Mouse (Mus musculus) left cerebral cortex, postnatal 36 days (tissue): ENCODE results near the gene Dcaf1. TPM values are rescaled to one million over a fixed set of nuclear protein-coding genes. Genes with fewer than 3 reads are reported as not detected.

Experiments used
- DNase-seq, 2 experiments: peaks; one replicate each; pipeline ENCODE4 v3.0.0; 2021 to 2022; ENCODE audit warnings: low spot score in 2 of 2, mixed read lengths in 1 of 2
- intact Hi-C: fragments of 180-260 bp; cut with DNase I; formaldehyde crosslinking; loops from one replicate; pipeline ENCODE4 v1.15.1; 2025
- total RNA-seq, 2 experiments: library from RNA; stranded (reverse); gene quantifications; 2 replicates each; pipeline ENCODE4 v1.2.3; 2021

The Dcaf1 gene
- total RNA-seq, 2 experiments from 2014 or later: 31.0 to 33.5 TPM

DNA sequence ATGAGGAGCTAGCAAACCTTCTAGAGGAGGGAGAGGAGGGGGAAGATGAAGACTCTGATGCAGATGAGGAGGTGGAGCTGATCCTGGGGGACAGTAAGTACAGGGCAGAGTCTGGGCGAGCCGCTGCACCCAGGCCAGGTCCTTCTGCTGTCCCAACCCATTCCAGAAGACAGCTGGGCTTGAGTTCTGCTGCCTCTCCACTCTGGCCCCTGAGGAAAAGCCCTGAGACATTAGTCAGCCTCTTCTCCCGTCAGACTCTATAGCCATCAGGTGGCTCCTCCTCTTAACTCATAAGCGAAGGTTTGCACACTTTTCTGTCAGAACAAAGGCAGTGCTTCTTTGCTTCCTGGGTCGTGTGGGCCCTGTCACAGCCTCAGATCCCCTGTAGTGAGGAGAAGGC, 52.5 kb downstream of the Dcaf1 start:
- DNase-seq: no peak
- intact Hi-C loops: no loop called here

DNA sequence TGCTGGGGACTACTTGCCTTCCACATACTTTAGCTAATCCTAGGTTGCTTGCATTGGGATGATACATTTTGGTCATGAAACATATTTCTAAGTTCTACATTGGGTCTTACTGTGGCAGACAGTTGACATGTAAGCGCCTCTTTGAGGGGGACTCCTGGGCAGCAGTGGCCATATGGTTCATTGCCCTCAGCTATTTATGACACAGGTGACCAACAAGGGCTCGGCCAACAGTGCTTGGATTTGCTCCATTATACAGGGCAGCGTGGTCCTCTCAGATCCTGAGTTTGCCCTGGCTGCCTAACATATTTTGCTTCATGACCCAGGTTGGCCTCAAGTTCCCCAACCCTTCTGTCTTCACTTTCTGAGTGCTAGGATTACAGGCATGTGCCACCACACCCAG, 55.0 kb downstream of the Dcaf1 start:
- no peak for DNase-seq
- intact Hi-C loops: no loop called here

DNA sequence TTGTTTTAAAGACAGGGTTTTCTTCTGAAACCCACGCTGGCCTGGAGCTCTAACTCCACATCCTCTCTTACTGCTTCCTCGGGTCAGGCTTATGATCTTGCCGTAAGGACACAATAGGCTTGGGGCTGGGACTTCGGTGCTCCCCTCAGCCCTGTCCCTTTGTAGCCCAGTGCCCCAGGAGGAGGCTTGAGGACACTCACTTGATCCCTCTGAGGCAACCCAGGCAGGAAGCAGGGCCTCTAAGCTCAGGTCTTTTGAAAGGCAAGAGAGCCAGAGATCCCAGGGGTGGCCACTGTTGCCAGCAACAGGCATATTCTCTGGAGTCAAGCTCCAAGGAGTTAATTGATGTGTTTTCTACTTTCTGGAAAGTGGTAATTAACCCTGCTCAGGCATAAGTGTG, 57.8 kb downstream of the Dcaf1 start:
- no peak for DNase-seq
- intact Hi-C loops: no loop called here

DNA sequence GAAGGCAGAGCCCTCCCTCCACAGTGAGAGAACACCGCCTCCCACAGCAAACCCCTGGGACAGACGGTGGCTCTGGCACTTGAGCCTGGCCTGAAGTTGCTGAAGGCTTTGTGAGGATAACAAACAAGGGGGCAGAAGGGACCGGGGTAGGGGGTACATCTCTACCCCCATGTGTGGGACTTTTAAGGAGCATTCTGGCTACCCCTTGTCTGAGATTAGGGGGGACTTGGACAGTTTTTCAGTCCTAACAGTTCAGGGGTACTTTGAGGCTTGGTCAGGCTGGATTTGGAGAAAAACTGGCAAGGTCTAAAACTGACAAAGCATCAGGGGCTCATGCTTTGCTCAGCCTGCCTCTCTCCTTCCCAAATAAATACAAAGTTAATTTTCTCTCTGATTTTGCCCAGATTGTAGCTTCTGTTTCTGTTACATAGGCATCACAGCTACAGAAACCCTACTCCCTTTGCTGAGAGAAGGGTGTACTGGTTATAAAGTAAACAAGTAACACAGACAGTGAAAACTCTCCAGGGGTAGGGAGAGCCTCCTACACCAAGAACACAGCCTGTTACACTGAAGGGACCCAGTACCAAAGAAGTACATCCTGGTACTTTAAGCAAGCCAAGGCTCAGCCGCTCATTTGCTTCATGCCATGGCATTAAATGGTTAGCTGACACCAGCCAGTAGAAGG, 59.5 kb downstream of the Dcaf1 start:
- peak in 1 of 2 experiments; percentile 4 for DNase-seq
- intact Hi-C loops: no loop called here

DNA sequence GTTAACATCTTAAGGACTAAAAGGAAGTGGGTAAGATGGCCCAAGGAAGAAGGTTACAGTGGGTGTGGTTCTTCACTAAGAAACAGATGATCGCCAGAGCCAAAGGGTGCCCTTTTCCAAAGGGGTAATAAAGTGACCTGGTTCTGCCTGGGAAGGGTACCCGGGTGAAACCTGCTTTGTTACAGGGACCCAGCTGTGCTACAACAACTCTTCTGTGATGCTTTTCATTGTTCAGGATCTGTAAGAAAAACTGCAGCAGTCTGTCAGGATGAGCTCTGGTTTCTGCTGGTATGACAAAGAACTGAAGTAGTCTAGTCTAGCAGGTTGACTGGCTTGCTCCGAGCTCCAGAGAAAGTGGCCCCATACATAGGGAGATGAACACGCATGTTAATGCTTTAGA, 60.5 kb downstream of the Dcaf1 start:
- intact Hi-C loops: no loop called here

DNA sequence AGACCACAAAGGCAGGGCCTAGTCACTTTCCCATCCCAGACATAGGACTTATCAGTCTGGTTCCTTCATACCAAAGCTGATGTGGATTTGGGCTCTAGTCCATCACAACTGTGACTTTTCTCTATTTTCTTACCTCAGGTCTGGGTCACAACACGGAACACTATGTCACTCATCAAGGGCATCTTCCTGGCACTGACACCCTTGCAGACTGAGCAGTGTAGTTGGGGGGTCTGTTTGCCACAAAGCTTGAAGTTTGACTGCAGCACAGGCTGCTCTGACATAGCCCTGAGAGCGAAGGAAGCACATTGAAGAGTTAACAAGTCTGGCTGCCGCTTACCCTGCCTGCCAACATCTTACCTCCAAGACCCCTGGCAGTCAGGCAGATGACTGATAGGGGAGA, 61.4 kb downstream of the Dcaf1 start:
- intact Hi-C loops: no loop called here
- peak in 1 of 2 experiments; percentile 4 for DNase-seq

More for the DNA sequence above, 60.5 kb downstream of the Dcaf1 start:
- DNase-seq: no peak

DNA sequence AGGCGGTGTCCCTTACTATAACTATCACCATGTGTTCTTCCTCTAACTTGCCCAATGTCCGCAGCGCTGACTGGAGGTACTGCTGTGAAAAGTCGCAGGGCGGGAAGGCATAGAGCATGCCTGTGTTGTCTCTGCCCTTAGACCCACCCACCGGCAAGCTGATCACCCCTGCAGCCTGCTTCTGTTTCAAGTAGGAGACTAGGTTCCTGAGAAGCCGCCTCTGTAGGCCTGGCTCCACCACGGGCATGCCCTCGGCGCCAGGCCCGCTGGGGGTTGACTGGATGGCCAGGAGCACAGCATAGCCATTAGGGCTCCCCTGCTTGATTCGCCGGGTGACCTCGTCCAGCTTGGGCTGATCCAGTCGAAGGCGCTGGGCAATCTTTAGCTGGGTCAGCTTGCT, 62.6 kb downstream of the Dcaf1 start:
- intact Hi-C loops: no loop called here
- DNase-seq: peak in 1 of 2 experiments; percentile 18

DNA sequence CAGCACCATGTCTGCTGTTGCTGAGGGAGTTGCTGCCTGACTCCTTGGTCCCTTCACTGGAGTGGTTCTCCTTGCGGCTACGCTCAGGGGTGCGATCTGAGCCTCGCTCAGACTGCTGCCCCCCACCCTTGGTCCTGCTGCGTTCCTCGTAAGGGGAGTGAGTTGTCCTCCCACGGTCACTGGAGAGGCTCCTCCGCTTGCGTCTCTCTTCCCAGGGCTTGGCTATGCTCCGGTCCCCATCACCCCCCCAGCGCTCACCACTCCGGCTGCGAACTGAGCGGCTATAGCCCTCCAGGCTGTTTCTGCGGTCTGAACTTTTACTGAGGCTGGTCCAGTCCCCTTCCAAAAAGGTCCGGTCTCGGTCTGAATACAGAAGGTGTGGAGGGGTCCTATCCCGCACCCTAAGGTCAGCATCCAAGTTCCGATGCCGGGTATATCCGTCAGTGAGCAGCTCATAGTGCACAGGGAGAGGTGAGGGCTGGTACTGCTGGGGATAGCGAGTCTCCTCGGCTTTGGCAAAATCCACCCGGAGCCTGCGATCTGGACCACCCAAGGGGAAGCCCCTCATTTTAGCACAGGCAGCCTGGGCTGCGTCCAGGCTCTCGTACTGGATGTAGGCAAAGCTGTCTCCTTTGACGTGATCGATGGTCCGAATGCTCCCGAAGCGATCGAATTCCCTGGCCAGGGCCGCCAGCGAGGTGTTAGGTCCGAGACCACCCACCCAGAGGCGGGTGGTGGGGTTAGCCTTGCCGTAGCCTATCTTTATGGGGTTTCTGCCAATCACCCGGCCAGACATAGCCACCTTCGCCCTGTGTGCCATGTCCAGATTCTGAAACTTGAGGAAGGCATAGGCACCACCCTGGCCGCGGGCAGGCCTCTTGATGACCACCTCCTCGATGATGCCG, 63.6 kb downstream of the Dcaf1 start:
- DNase-seq: peak in 1 of 2 experiments; percentile 40
- intact Hi-C loops: loop anchor here (5.0 kb wide), 2 partner anchors 203 to 407 kb away; no protein-coding TSS in a partner anchor

DNA sequence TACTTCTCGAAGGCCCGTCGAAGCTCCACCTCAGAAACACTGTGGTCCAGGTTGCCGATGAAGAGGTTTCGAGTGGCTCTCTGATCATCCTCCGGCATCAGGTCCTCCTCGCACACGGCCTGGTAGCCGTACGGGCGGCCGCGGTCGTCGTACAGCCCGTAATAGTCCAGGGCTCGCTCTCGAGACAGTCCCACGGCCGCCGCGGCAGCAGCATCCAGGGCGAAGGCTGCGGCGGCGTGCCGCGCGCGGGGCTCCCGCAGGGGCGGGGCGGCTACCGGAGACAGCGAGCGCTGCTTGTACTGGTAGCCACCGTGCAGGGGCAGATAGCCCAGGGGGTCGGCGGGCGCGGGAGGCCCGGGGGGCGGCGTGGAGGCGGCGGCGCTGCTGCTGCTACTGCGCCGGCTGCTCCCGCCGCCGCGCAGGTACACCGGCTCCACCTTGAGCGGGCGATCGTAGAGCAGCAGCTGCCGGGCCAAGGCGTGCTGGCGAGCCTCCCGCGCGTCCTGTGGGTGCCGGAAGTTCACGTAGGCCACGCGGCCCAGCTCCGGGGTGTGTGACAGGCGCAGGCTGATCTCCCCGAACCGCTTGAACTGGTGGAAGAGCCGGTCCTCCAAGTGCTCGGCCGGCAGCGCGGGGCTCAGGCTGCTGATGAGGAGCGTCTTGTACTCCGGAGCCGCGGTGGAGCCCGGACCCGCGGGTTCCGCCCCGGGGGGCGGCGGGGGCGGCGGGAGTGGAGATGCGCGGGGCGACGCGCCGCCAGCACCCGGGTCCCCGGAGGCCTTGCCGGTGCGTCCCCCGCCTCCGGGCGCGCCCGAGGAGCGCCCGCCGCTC, 64.4 kb downstream of the Dcaf1 start:
- peak; percentile 62 to 65 for DNase-seq
- intact Hi-C loops: loop anchor here (5.0 kb wide), 2 partner anchors 204 to 406 kb away; no protein-coding TSS in a partner anchor

DNA sequence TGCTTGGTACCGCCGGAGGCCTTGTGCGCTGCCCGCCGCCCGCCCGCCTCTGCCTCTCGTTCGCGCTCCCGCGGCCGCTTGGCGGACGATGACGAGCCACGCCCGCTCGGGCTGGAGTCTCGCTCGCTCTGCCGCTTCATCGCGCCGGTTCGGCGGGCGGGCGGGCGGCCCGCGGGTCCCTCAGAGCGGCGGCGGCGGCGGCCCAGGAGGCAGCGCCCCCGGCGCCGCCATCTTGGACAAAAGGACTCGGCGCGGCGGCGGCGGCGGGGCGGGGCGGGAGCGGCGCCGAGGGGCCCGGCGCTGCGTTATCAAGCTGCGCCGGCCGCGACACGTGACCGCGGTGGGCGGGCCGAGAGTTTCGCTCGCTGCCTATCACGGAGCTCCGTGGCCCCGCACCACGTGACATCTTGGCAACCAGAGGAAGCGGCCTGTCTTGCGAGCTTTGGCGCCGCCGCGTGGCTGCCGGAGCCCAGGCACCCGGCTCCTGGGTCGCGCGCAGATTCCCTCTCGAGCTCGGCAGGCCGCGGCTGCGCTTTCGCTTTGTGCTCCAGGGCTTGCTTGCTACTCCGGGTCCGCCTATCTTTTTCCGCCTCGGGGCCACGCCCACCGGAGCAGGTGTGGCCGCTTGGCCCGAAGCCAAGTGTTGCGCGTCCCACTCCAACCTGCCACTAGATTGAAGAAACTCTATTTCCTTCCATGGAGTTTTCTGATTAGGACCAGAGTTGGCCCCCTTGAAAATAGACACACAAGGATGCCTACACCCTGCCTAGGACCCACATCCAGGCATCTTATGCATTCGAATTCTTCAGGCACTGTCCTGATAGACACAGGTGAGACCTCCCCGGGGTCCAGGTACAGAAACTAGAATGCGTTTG, 65.4 kb downstream of the Dcaf1 start, which contains the start of gene Rbm15b:
Gene Rbm15b, minus strand, starts transcription at position 601 of the 875 bp plus-strand sequence.
- intact Hi-C loops: loop anchor here (5.0 kb wide), 2 partner anchors 205 to 405 kb away; no protein-coding TSS in a partner anchor
- DNase-seq: peak; percentile 98

DNA sequence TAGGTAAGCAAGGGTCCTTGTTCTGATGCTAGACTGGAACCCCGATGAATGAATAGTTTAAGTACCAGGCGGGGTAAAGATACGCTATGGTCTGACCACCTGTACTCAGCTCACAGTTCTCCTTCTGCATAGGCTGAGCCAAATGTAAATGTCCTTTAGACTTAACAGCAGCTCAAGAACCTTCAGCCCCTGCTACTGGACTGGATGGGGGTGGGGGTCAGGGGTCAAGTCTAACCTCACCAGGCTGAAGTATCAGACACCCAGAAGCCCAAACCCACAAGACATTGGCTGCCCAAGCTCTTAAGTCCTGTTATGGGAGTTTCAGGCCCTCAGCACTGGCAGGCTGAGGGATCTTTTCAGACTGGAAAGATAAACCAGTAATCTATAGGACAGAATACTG, 66.7 kb downstream of the Dcaf1 start:
- DNase-seq: no peak
- intact Hi-C loops: loop anchor here (5.0 kb wide), 2 partner anchors 206 to 404 kb away; no protein-coding TSS in a partner anchor

DNA sequence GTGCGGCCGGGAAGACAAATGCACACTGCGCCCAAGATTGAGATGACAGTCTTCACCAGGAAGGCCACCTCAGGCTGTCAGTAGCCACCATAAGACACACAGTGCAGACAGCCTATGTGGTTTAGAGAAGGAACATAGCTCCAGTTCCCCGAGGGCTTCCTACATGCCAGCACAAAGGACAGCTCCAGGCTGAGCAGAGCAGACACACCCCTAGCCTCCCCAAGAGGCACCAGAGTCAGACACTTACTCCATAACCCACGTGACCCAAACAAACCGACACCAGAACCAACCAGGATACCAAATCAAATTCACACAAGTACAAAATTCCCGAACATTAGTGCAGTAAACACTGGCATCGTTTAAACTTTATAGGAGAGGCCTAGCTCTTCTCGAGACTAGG, 67.6 kb downstream of the Dcaf1 start:
- DNase-seq: no peak
- intact Hi-C loops: loop anchor here (5.0 kb wide), 2 partner anchors 207 to 403 kb away; no protein-coding TSS in a partner anchor

DNA sequence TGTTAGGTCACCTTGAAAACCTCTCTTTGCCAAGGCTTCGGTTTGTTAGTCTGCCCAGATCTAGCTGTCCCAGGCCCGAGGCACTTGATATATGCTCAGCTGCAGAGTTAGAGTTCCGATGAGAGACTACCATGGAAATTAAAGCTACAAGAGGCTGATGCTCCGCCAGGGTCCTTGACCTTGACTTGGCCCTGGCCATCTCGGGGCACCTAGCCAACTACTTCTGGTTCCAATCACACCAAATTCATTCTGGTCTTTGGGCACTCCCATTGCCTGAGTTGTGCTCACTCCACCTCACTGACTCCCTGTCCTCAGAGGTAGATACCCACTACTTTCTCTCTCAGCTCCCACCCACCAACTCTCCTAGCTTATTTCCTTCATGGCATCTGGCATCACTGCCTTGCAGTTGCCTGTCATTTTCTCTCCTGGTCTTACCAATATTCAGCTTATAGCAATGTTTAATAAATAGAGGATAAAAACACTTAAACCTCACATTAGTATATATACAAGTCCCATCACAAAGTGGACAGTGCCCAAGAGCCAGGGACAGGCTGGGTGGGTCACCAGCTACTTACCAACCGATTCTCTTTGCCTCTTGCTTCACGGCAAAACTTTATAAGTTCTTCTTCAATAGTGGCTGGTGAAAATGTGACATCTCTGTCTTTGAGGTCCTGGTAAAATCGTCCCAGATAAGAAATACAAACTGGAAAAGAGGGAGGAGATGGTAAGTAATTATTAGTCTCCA, 69.0 kb downstream of the Dcaf1 start:
- DNase-seq: no peak
- intact Hi-C loops: no loop called here

DNA sequence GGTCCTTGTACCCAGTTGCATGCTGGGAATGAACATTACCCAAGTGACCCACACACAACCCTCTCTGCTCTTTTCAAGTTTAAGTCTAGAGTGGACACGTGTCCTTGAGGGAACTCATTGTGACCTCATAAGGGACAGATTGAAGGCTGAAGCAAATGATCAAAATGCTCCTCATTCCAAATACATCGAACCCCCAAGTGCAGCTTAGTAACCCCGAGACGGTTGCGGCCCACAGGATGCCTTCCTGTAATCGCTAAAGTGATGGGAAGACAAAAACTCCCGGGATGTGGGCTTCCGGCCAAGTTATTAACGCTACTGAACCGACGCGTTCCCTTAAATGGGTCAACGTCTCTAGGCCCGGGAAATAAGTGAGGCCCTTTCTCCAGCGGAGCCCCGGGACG, 69.7 kb downstream of the Dcaf1 start:
- intact Hi-C loops: no loop called here
- DNase-seq: no peak

DNA sequence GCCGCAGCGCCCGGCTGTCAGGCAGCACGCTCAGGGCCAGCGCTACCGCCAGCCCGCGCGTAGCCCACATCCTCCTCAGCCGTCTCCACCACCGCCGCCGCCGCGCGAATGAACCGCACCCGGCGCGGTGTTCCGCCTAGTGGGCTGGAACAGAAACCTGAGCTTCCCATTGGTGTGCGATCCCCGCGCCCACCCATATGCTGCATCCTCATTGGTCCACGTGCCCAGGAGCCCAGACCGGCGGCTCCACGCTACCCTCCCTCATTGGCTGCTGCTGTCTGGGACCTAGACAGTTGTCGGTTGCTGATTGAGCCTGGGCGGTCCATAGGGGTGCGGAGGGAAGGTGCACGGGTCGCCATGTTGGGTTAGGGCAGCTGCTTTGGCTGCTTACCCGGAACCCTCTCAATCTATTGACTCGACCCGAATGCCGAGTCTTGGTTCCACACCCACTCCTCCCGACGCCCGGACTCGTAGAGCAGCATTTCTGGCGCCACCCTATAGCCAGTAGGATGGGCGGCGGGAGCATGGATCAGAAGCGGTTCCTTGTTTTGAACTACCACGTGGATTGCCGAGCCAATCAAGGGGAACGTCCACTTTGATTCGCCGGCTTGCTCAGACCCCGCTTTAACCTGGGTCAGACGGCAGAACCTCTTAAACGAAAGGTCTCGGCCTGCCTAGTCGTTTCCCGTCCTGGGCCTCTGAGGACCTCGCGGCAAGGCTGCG, 70.3 kb downstream of the Dcaf1 start, which contains the start of gene Manf:
Gene Manf, minus strand, starts transcription at position 151 of the 723 bp plus-strand sequence.
- DNase-seq: peak; percentile 98 to 99
- intact Hi-C loops: no loop called here

DNA sequence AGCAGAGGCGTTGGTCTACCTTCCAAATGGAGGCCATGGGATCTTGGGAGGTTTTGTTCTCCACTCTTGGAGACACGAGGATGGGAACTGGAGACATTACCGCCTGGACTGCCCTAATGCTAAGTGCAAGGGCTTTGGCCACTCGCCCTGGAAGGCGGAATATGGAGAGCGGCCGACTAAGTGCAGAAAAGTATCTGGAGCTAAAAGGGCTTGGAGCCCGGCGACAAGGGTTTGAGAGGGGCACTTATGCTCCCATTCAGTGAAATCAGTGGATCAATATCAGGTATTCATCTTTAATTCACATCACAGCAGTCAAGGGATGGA, 70.8 kb downstream of the Dcaf1 start:
- intact Hi-C loops: no loop called here

DNA sequence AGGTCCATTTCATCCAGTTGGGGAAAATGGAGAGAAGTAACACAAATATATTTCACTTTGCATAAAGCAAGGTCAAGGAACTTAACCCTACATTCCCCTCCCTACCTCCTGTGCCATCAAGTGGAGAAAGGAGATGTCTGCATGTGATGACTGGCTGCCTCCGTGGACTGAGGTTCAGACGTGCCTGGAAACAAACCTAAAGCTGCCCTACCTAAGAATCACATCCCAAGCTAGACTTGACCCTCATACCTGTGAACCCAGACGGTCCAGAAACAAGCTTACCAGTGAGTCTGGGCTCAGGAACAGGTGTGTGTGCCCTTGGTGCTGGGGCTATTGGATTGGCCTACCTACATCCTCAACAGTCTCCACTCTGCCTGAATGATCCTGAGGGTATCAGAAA, 71.7 kb downstream of the Dcaf1 start:
- intact Hi-C loops: no loop called here
- DNase-seq: no peak

More for the DNA sequence above, 70.8 kb downstream of the Dcaf1 start:
- DNase-seq: no peak
